Mouse (Mus musculus): Measurements from ENCODE around the gene Tead1. TPM values are rescaled to one million over a fixed set of nuclear protein-coding genes. Genes with fewer than 3 reads are reported as not detected.

The Tead1 gene
- polyA plus RNA-seq, 1 experiment = 4.4 TPM

GRCm38 (mm10) chr7:112841484-112841883, 162.4 kb downstream of the Tead1 start:
- no peaks in the 10 kb centered on the region for H3K4me1 ChIP-seq (replicated peaks; ENCODE audit: control insufficient read depth, insufficient read depth, low read length)
- no peak overlapping the region for H3K4me3 ChIP-seq (ENCODE audit: control insufficient read depth, insufficient read depth, low read length)
- DNase-seq = no peak
- H3K27ac ChIP-seq (ENCODE audit: control insufficient read depth, insufficient read depth, low read length) = no peak overlapping the region
- no peaks in the 10 kb centered on the region for H3K36me3 ChIP-seq (ENCODE audit: control insufficient read depth, insufficient read depth, low read length)
- 34% methylated on average over 8 of the region's 8 CpGs for WGBS
- TF ChIP-seq POLR2A (IDR thresholded peaks at IDR 0.05; ENCODE audit: control insufficient read depth, extremely low read depth, insufficient read depth, low read length, poor library complexity) = no peak
- TF ChIP-seq CTCF (IDR thresholded peaks at IDR 0.05; ENCODE audit: borderline replicate concordance, control insufficient read depth, extremely low read depth, insufficient read depth, low read length, poor library complexity) = no peak
- H3K27me3 ChIP-seq (ENCODE audit: control insufficient read depth, insufficient read depth, low read length) = no peaks in the 10 kb centered on the region

GRCm38 (mm10) chr7:112841886-112842285, 162.8 kb downstream of the Tead1 start:
- Histone ChIP-seq H3K36me3 (ENCODE audit: control insufficient read depth, insufficient read depth, low read length) (no peaks in the 10 kb centered on the region), H3K27ac (ENCODE audit: control insufficient read depth, insufficient read depth, low read length) (no peak overlapping the region), H3K4me3 (ENCODE audit: control insufficient read depth, insufficient read depth, low read length) (no peak overlapping the region), H3K4me1 (replicated peaks; ENCODE audit: control insufficient read depth, insufficient read depth, low read length) (no peaks in the 10 kb centered on the region), H3K27me3 (ENCODE audit: control insufficient read depth, insufficient read depth, low read length) (no peaks in the 10 kb centered on the region)
- no peak for DNase-seq
- TF ChIP-seq CTCF (IDR thresholded peaks at IDR 0.05; ENCODE audit: borderline replicate concordance, control insufficient read depth, extremely low read depth, insufficient read depth, low read length, poor library complexity) (no peak), POLR2A (IDR thresholded peaks at IDR 0.05; ENCODE audit: control insufficient read depth, extremely low read depth, insufficient read depth, low read length, poor library complexity) (no peak)
- 21% methylated on average over 9 of the region's 9 CpGs for WGBS

- H3K27ac ChIP-seq (ENCODE audit: control insufficient read depth, insufficient read depth, low read length) = no peak overlapping the region
- H3K4me3 ChIP-seq (ENCODE audit: control insufficient read depth, insufficient read depth, low read length) = no peak overlapping the region
- no peak for DNase-seq
- TF ChIP-seq POLR2A (IDR thresholded peaks at IDR 0.05; ENCODE audit: control insufficient read depth, extremely low read depth, insufficient read depth, low read length, poor library complexity) (no peak), CTCF (IDR thresholded peaks at IDR 0.05; ENCODE audit: borderline replicate concordance, control insufficient read depth, extremely low read depth, insufficient read depth, low read length, poor library complexity) (no peak)
- H3K4me1 ChIP-seq (replicated peaks; ENCODE audit: control insufficient read depth, insufficient read depth, low read length) = no peaks in the 10 kb centered on the region
- H3K36me3 ChIP-seq (ENCODE audit: control insufficient read depth, insufficient read depth, low read length) = no peaks in the 10 kb centered on the region
- 74% methylated on average over 8 of the region's 8 CpGs for WGBS
- no peaks in the 10 kb centered on the region; the same call in 1 of the 2 replicates for H3K27me3 ChIP-seq (ENCODE audit: control insufficient read depth, insufficient read depth, low read length)
Observed at GRCm38 (mm10) chr7:112851281-112851744, 172.2 kb downstream of the Tead1 start.

- H3K27me3 ChIP-seq (ENCODE audit: control insufficient read depth, insufficient read depth, low read length) = no peaks in the 10 kb centered on the region; the same call in 1 of the 2 replicates
- H3K4me1 ChIP-seq (replicated peaks; ENCODE audit: control insufficient read depth, insufficient read depth, low read length) = no peaks in the 10 kb centered on the region
- no peak overlapping the region for H3K27ac ChIP-seq (ENCODE audit: control insufficient read depth, insufficient read depth, low read length)
- 78% methylated on average over 7 of the region's 7 CpGs for WGBS
- TF ChIP-seq CTCF (IDR thresholded peaks at IDR 0.05; ENCODE audit: borderline replicate concordance, control insufficient read depth, extremely low read depth, insufficient read depth, low read length, poor library complexity) (no peak), POLR2A (IDR thresholded peaks at IDR 0.05; ENCODE audit: control insufficient read depth, extremely low read depth, insufficient read depth, low read length, poor library complexity) (no peak)
- no peak for DNase-seq
- H3K36me3 ChIP-seq (ENCODE audit: control insufficient read depth, insufficient read depth, low read length) = no peaks in the 10 kb centered on the region
- H3K4me3 ChIP-seq (ENCODE audit: control insufficient read depth, insufficient read depth, low read length) = no peak overlapping the region
Observed at GRCm38 (mm10) chr7:112852149-112852839, 173.2 kb downstream of the Tead1 start.

GRCm38 (mm10) chr7:112853857-112854256, 174.7 kb downstream of the Tead1 start:
- 56% methylated on average over 4 of the region's 4 CpGs for WGBS
- TF ChIP-seq CTCF (IDR thresholded peaks at IDR 0.05; ENCODE audit: borderline replicate concordance, control insufficient read depth, extremely low read depth, insufficient read depth, low read length, poor library complexity) (no peak), POLR2A (IDR thresholded peaks at IDR 0.05; ENCODE audit: control insufficient read depth, extremely low read depth, insufficient read depth, low read length, poor library complexity) (no peak)
- Histone ChIP-seq H3K27ac (ENCODE audit: control insufficient read depth, insufficient read depth, low read length) (no peak overlapping the region), H3K27me3 (ENCODE audit: control insufficient read depth, insufficient read depth, low read length) (no peaks in the 10 kb centered on the region; the same call in 1 of the 2 replicates), H3K36me3 (ENCODE audit: control insufficient read depth, insufficient read depth, low read length) (no peaks in the 10 kb centered on the region), H3K4me1 (replicated peaks; ENCODE audit: control insufficient read depth, insufficient read depth, low read length) (no peaks in the 10 kb centered on the region), H3K4me3 (ENCODE audit: control insufficient read depth, insufficient read depth, low read length) (no peak overlapping the region)
- no peak for DNase-seq

- no peaks in the 10 kb centered on the region for H3K36me3 ChIP-seq (ENCODE audit: control insufficient read depth, insufficient read depth, low read length)
- H3K27me3 ChIP-seq (ENCODE audit: control insufficient read depth, insufficient read depth, low read length) = no peaks in the 10 kb centered on the region; the same call in 1 of the 2 replicates
- DNase-seq = no peak
- WGBS = 58% methylated on average over 5 of the region's 5 CpGs
- no peak overlapping the region for H3K4me3 ChIP-seq (ENCODE audit: control insufficient read depth, insufficient read depth, low read length)
- H3K27ac ChIP-seq (ENCODE audit: control insufficient read depth, insufficient read depth, low read length) = no peak overlapping the region
- no peaks in the 10 kb centered on the region for H3K4me1 ChIP-seq (replicated peaks; ENCODE audit: control insufficient read depth, insufficient read depth, low read length)
- TF ChIP-seq POLR2A (IDR thresholded peaks at IDR 0.05; ENCODE audit: control insufficient read depth, extremely low read depth, insufficient read depth, low read length, poor library complexity) (no peak), CTCF (IDR thresholded peaks at IDR 0.05; ENCODE audit: borderline replicate concordance, control insufficient read depth, extremely low read depth, insufficient read depth, low read length, poor library complexity) (no peak)
Observed at GRCm38 (mm10) chr7:112854516-112854915, 175.4 kb downstream of the Tead1 start.
